Mouse (Mus musculus): ENCODE measurements at regions not wholly inside any gene's neighbourhood (a gene's known extent, or its start where the extent isn't known, plus 50 kb on each side); places are given as distances from the start of the nearest gene placed in this dataset.

- Histone ChIP-seq H3K36me3 (no peaks in the 10 kb centered on the region), H3K9me3 (replicated peaks) (no peaks in the 10 kb centered on the region), H3K4me1 (no peaks in the 10 kb centered on the region), H3K9ac (no peak overlapping the region), H3K27ac (replicated peaks) (no peak overlapping the region), H3K4me2 (replicated peaks) (no peak overlapping the region), H3K27me3 (no peaks in the 10 kb centered on the region), H3K4me3 (replicated peaks) (no peak overlapping the region)
- ATAC-seq (ENCODE audit: insufficient number of reproducible peaks, low FRiP score, low TSS enrichment, low read depth), result no peak
- 91% methylated on average over 4 of the region's 4 CpGs for whole genome bisulfite sequencing
Observed at GRCm38 (mm10) chr12:7820006-7820704, 157.3 kb upstream of the Apob start.

GRCm38 (mm10) chr12:7820718-7821117, 156.7 kb upstream of the Apob start:
- Histone ChIP-seq H3K27ac (replicated peaks) (no peak overlapping the region), H3K9ac (no peak overlapping the region), H3K9me3 (replicated peaks) (0 out of 2 replicates have a peak, but pooled peaks cover under 1% of the 10 kb centered on the region), H3K36me3 (no peaks in the 10 kb centered on the region), H3K4me1 (no peaks in the 10 kb centered on the region), H3K27me3 (no peaks in the 10 kb centered on the region), H3K4me2 (replicated peaks) (no peak overlapping the region), H3K4me3 (replicated peaks) (no peak overlapping the region)
- ATAC-seq (ENCODE audit: insufficient number of reproducible peaks, low FRiP score, low TSS enrichment, low read depth), result no peak
- 78% methylated on average over 2 of the region's 2 CpGs for whole genome bisulfite sequencing

DNA sequence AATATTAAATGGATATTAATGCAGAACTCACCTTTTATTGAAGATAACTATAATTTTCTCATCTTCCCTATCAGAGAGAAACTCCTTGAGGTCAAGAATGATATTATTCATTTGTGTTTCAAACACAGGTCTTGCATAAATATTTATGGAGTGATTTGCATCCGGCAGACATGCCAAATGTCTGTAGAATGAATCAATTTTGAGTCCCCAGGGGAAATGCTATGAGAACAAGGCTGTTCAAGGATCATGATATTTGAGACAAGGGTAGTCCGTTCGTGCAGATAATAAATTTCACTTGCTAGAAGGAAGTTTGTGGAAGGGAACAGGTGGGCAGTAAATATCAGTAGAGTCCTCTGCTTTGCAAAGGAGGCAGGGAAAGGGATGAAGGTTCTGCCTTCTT, 141.7 kb upstream of the Apob start:
- WGBS, result 39% methylated on average over 3 of the region's 3 CpGs
- Histone ChIP-seq H3K36me3 (no peaks in the 10 kb centered on the region), H3K4me1 (no peaks in the 10 kb centered on the region), H3K4me3 (replicated peaks) (no peak overlapping the region), H3K4me2 (replicated peaks) (no peak overlapping the region), H3K9me3 (replicated peaks) (no peaks in the 10 kb centered on the region), H3K9ac (no peak overlapping the region), H3K27me3 (no peaks in the 10 kb centered on the region), H3K27ac (replicated peaks) (no peak overlapping the region)
- no peak for ATAC-seq (ENCODE audit: insufficient number of reproducible peaks, low FRiP score, low TSS enrichment, low read depth)

GRCm38 (mm10) chr12:7853876-7854275, 123.6 kb upstream of the Apob start:
- H3K36me3 ChIP-seq, result no peaks in the 10 kb centered on the region
- H3K27ac ChIP-seq (replicated peaks), result no peak overlapping the region
- no peak overlapping the region for H3K4me3 ChIP-seq (replicated peaks)
- H3K27me3 ChIP-seq, result no peaks in the 10 kb centered on the region
- H3K4me2 ChIP-seq (replicated peaks), result no peak overlapping the region
- H3K4me1 ChIP-seq, result no peaks in the 10 kb centered on the region
- no peak overlapping the region for H3K9ac ChIP-seq
- H3K9me3 ChIP-seq (replicated peaks), result no peaks in the 10 kb centered on the region
- WGBS, result 66% methylated on average over 2 of the region's 2 CpGs
- no peak for ATAC-seq (ENCODE audit: insufficient number of reproducible peaks, low FRiP score, low TSS enrichment, low read depth)

- Histone ChIP-seq H3K4me1 (no peaks in the 10 kb centered on the region), H3K4me3 (replicated peaks) (no peak overlapping the region), H3K4me2 (replicated peaks) (no peak overlapping the region), H3K9me3 (replicated peaks) (no peaks in the 10 kb centered on the region), H3K36me3 (no peaks in the 10 kb centered on the region), H3K9ac (no peak overlapping the region), H3K27ac (replicated peaks) (no peak overlapping the region), H3K27me3 (no peaks in the 10 kb centered on the region)
- WGBS, result 93% methylated on average over 2 of the region's 2 CpGs
- no peak for ATAC-seq (ENCODE audit: insufficient number of reproducible peaks, low FRiP score, low TSS enrichment, low read depth)
Observed at GRCm38 (mm10) chr12:7855683-7856082, 121.8 kb upstream of the Apob start.

GRCm38 (mm10) chr12:7859533-7859932, 117.9 kb upstream of the Apob start:
- no peaks in the 10 kb centered on the region for H3K36me3 ChIP-seq
- H3K9ac ChIP-seq, result no peak overlapping the region
- no peak overlapping the region for H3K4me3 ChIP-seq (replicated peaks)
- H3K27ac ChIP-seq (replicated peaks), result no peak overlapping the region
- no peaks in the 10 kb centered on the region for H3K27me3 ChIP-seq
- 88% methylated on average over 28 of the region's 28 CpGs for WGBS
- no peak overlapping the region for H3K4me2 ChIP-seq (replicated peaks)
- no peaks in the 10 kb centered on the region for H3K9me3 ChIP-seq (replicated peaks)
- no peaks in the 10 kb centered on the region for H3K4me1 ChIP-seq
- ATAC-seq (ENCODE audit: insufficient number of reproducible peaks, low FRiP score, low TSS enrichment, low read depth), result no peak

DNA sequence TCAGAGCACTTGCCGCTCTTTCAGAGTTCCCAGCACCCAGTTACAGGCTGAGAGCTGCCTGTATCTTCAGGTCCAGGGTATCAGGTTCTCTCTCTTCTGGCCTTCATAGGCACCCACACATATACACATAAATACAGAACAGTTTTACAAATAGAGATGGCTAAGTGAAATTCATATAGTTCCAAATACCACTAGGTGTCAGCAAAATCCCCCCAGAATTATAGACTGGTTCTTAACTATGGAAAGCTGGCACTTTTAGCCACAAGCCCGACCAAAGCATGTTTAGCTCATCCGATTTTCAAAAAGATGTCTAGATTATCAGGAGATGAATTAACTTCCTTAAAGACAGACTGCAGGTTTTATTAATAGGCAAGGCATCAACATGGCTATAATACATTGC, 107.4 kb upstream of the Apob start:
- no peaks in the 10 kb centered on the region for H3K9me3 ChIP-seq (replicated peaks)
- ATAC-seq (ENCODE audit: insufficient number of reproducible peaks, low FRiP score, low TSS enrichment, low read depth), result no peak
- no peak overlapping the region for H3K27ac ChIP-seq (replicated peaks)
- WGBS, result 59% methylated on average over 3 of the region's 3 CpGs
- no peak overlapping the region for H3K9ac ChIP-seq
- H3K27me3 ChIP-seq, result no peaks in the 10 kb centered on the region
- H3K4me3 ChIP-seq (replicated peaks), result no peak overlapping the region
- H3K4me1 ChIP-seq, result no peaks in the 10 kb centered on the region
- H3K36me3 ChIP-seq, result no peaks in the 10 kb centered on the region
- no peak overlapping the region for H3K4me2 ChIP-seq (replicated peaks)

GRCm38 (mm10) chr12:7870473-7870872, 107.0 kb upstream of the Apob start:
- H3K4me1 ChIP-seq, result no peaks in the 10 kb centered on the region
- H3K36me3 ChIP-seq, result no peaks in the 10 kb centered on the region
- H3K4me2 ChIP-seq (replicated peaks), result no peak overlapping the region
- no peak for ATAC-seq (ENCODE audit: insufficient number of reproducible peaks, low FRiP score, low TSS enrichment, low read depth)
- H3K9me3 ChIP-seq (replicated peaks), result no peaks in the 10 kb centered on the region
- WGBS, result 69% methylated on average over 5 of the region's 5 CpGs
- no peak overlapping the region for H3K27ac ChIP-seq (replicated peaks)
- H3K4me3 ChIP-seq (replicated peaks), result no peak overlapping the region
- no peak overlapping the region for H3K9ac ChIP-seq
- no peaks in the 10 kb centered on the region for H3K27me3 ChIP-seq

DNA sequence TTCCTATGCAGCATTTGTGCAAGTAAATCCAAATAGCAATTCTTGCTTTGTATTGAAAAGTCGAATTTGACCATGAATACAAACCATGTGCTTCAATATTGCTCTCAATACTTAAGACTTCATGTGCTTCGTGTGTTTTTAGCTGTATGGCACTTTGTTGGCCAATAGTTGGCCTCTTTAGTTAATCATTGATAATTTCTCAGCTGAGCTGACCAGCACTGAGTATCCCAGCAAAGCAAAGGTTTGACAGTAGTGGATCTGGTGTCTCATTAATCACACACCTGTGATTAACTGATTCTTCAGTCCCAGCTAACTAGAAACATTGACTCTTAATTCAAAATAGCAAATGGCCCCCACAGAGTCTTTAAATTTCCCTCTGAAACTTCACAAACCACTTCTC, 102.0 kb upstream of the Apob start:
- WGBS, result 70% methylated on average over 2 of the region's 2 CpGs

GRCm38 (mm10) chr12:7876302-7877063, 101.0 kb upstream of the Apob start:
- H3K36me3 ChIP-seq, result no peaks in the 10 kb centered on the region
- 80% methylated on average over 11 of the region's 11 CpGs for WGBS
- no peak overlapping the region for H3K9ac ChIP-seq
- no peak overlapping the region for H3K27ac ChIP-seq (replicated peaks)
- ATAC-seq (ENCODE audit: insufficient number of reproducible peaks, low FRiP score, low TSS enrichment, low read depth), result no peak
- H3K4me3 ChIP-seq (replicated peaks), result no peak overlapping the region
- H3K4me1 ChIP-seq, result no peaks in the 10 kb centered on the region
- no peaks in the 10 kb centered on the region for H3K9me3 ChIP-seq (replicated peaks)
- no peak overlapping the region for H3K4me2 ChIP-seq (replicated peaks)
- no peaks in the 10 kb centered on the region for H3K27me3 ChIP-seq

More for the DNA sequence above, 102.0 kb upstream of the Apob start:
- Histone ChIP-seq H3K4me1 (no peaks in the 10 kb centered on the region), H3K27ac (replicated peaks) (no peak overlapping the region), H3K36me3 (no peaks in the 10 kb centered on the region), H3K9ac (no peak overlapping the region), H3K4me2 (replicated peaks) (no peak overlapping the region), H3K4me3 (replicated peaks) (no peak overlapping the region), H3K9me3 (replicated peaks) (no peaks in the 10 kb centered on the region), H3K27me3 (no peaks in the 10 kb centered on the region)
- no peak for ATAC-seq (ENCODE audit: insufficient number of reproducible peaks, low FRiP score, low TSS enrichment, low read depth)

GRCm38 (mm10) chr12:7878761-7879160, 98.7 kb upstream of the Apob start:
- Histone ChIP-seq H3K9ac (no peak overlapping the region), H3K4me3 (replicated peaks) (no peak overlapping the region), H3K9me3 (replicated peaks) (no peaks in the 10 kb centered on the region), H3K27ac (replicated peaks) (no peak overlapping the region), H3K27me3 (no peaks in the 10 kb centered on the region), H3K36me3 (no peaks in the 10 kb centered on the region), H3K4me2 (replicated peaks) (no peak overlapping the region), H3K4me1 (no peaks in the 10 kb centered on the region)
- 89% methylated on average over 5 of the region's 5 CpGs for WGBS
- ATAC-seq (ENCODE audit: insufficient number of reproducible peaks, low FRiP score, low TSS enrichment, low read depth), result no peak

DNA sequence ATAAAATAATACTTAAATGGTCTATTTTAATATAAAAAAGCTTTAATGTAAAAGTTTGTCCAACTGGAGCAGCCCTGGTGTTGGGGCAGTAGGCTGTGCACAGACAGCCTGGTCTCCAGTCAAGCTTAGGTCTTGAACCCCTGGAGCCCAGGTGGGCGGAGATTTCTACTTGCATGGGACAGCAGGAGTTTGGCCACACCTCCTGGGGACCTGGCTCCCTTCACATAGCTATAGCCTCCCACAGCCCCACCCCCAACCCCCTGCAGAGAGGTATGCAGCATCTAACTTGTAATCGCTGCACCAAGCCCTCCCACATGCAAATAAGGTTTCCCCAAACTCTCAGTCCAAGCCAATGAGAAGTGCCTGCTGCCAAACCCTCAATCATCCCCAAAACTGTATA, 81.3 kb upstream of the Apob start:
- Histone ChIP-seq H3K4me1 (no peaks in the 10 kb centered on the region), H3K27me3 (no peaks in the 10 kb centered on the region), H3K9ac (no peak overlapping the region), H3K9me3 (replicated peaks) (no peaks in the 10 kb centered on the region), H3K27ac (replicated peaks) (no peak overlapping the region), H3K4me3 (replicated peaks) (no peak overlapping the region), H3K36me3 (no peaks in the 10 kb centered on the region), H3K4me2 (replicated peaks) (no peak overlapping the region)
- WGBS, result 53% methylated on average over 2 of the region's 2 CpGs
- ATAC-seq (ENCODE audit: insufficient number of reproducible peaks, low FRiP score, low TSS enrichment, low read depth), result no peak

Data from embryonic facial prominence, embryonic 15.5 days (tissue).